Mouse (Mus musculus): ENCODE results near the gene Bdkrb1.

- TF ChIP-seq CTCF (IDR thresholded peaks at IDR 0.05; ENCODE audit: low read depth) (no peak), EP300 (IDR thresholded peaks at IDR 0.05; ENCODE audit: low read depth) (no peak)
Observed at GRCm38 (mm10) chr12:105592361-105592761, 10.5 kb upstream of the Bdkrb1 start.
